Mouse (Mus musculus) liver, postnatal 0 days (tissue): ENCODE data around the gene Dexi.

Experiments
- CTCF ChIP-seq: sonication (generic); IDR thresholded peaks from 2 replicates; pipeline ENCODE4 v1.5.1; 2016; ENCODE audit warnings: antibody characterized with exemption, low read depth
- EP300 ChIP-seq: IDR thresholded peaks from 2 replicates; pipeline ENCODE4 v1.6.1; 2016; ENCODE audit warnings: antibody characterized with exemption, low read depth, mild to moderate bottlenecking

DNA sequence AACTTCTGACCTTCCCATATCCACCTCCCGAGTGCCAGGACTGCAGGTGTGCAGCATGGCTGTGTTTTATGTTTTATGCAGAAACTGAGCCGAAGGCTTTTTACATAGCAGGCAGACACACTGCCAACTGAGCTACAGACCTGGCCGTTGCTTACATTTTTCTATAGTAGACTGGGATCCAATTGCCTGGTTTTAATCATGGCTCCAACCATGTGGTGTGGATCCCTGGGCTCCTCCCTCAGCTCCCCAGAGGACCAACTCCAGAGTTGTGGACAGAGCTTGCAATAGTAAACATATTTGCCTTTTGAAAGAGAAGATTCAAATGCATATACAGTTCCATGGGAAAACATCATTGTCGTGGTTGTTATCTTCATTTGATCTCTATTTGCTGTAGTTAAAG, 8.7 kb upstream of the Dexi start:
- TF ChIP-seq EP300 (no peak), CTCF (no peak)
